Mouse (Mus musculus): ENCODE results near the gene Kcnt2.

DNA sequence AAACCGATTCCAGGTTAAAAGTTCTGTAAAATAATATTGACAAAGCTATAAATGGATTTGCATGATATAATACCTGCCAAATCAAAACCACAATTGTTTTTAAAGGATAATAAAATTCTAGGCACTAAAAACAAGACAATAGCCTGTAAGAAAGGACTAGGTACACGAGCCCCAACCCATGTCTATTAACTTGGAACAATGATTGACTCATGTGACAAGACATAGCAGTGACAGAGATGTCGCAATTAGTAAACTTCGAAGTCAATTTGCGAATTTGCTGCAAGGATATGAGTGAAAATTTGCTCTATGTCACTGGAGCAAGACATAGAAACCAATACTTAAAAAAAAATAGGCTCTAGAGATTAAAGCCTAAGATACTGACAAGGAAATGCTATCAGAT lies 198.4 kb downstream of the Kcnt2 start:
- no peak for TF ChIP-seq CTCF (IDR thresholded peaks at IDR 0.05; ENCODE audit: low read depth, low read length)
- no peak for TF ChIP-seq EP300 (IDR thresholded peaks at IDR 0.05; ENCODE audit: insufficient read depth, low read depth, low read length)
- TF ChIP-seq POLR2A (IDR thresholded peaks at IDR 0.05; ENCODE audit: insufficient read depth, low read length) = no peak
